ENCODE assay signal across 8 mouse cellular contexts in genomic region chr7:16844696-16845071, GRCm38 (mm10). TPM values are rescaled to one million over a fixed set of nuclear protein-coding genes. Genes with fewer than 3 reads are reported as not detected.
DNase-seq lines count a peak whose midpoint lies in the region; ATAC-seq and TF ChIP-seq lines count a peak whose summit lies in the region.

No protein-coding gene starts in this region.

- H3K9me3 ChIP-seq in lung, embryonic 14.5 days (ENCODE audit: low read depth, low read length), result no peaks in the 10 kb centered on the region
- H3K9me3 ChIP-seq in heart, embryonic 11.5 days (replicated peaks; ENCODE audit: control insufficient read depth, low read length), result no peaks in the 10 kb centered on the region
- no peaks in the 10 kb centered on the region for H3K9me3 ChIP-seq in limb, embryonic 12.5 days
- no peaks in the 10 kb centered on the region for H3K9me3 ChIP-seq in neural tube, embryonic 14.5 days (ENCODE audit: control insufficient read depth, low read length)

- peak overlapping the region; percentile 64 for H3K4me3 ChIP-seq in lung, embryonic 14.5 days (ENCODE audit: low read depth, low read length)
- H3K4me3 ChIP-seq in heart, embryonic 11.5 days (ENCODE audit: low read depth, low read length), result peak overlapping the region; percentile 63
- H3K4me3 ChIP-seq in limb, embryonic 12.5 days (replicated peaks), result peak overlapping the region; percentile 67
- no peak overlapping the region; the same call in 1 of the 2 replicates for H3K4me3 ChIP-seq in neural tube, embryonic 14.5 days (ENCODE audit: low read depth, low read length)

- H3K27me3 ChIP-seq in lung, embryonic 14.5 days (ENCODE audit: insufficient read depth, low read length), result no peaks in the 10 kb centered on the region
- no peaks in the 10 kb centered on the region for H3K27me3 ChIP-seq in heart, embryonic 11.5 days (ENCODE audit: control insufficient read depth, insufficient read depth, low read length)
- H3K27me3 ChIP-seq in limb, embryonic 12.5 days, result no peaks in the 10 kb centered on the region
- no peaks in the 10 kb centered on the region for H3K27me3 ChIP-seq in neural tube, embryonic 14.5 days (ENCODE audit: control insufficient read depth, insufficient read depth, low read length)

- H3K27ac ChIP-seq in lung, embryonic 14.5 days (ENCODE audit: low read depth), result peak overlapping the region; percentile 22; the same call in 1 of the 2 replicates
- H3K27ac ChIP-seq in heart, embryonic 11.5 days (ENCODE audit: low read depth, low read length), result peak overlapping the region; percentile 82
- peak overlapping the region; percentile 71 for H3K27ac ChIP-seq in limb, embryonic 12.5 days
- H3K27ac ChIP-seq in neural tube, embryonic 14.5 days (ENCODE audit: low read depth, low read length), result no peak overlapping the region

- H3K4me1 ChIP-seq in lung, embryonic 14.5 days (ENCODE audit: insufficient read depth), result peaks cover 16% of the 10 kb centered on the region
- peaks cover 13% of the 10 kb centered on the region for H3K4me1 ChIP-seq in heart, embryonic 11.5 days (ENCODE audit: control insufficient read depth, insufficient read depth, low read length)
- H3K4me1 ChIP-seq in limb, embryonic 12.5 days (replicated peaks), result peaks cover 29% of the 10 kb centered on the region
- H3K4me1 ChIP-seq in neural tube, embryonic 14.5 days (ENCODE audit: control insufficient read depth, insufficient read depth, low read length), result peaks cover 15% of the 10 kb centered on the region

- no peak for DNase-seq in lung, embryonic 14.5 days
- DNase-seq in lung, postnatal 4 days, result no peak
- DNase-seq in gastrocnemius, postnatal 36 days, result no peak
- DNase-seq in adrenal gland, postnatal 36 days, result no peak
- no peak for DNase-seq in urinary bladder, postnatal 36 days (ENCODE audit: low spot score in 2 of 2)

- peak overlapping the region; percentile 98 for H3K4me2 ChIP-seq in lung, embryonic 14.5 days
- H3K4me2 ChIP-seq in heart, embryonic 11.5 days, result peak overlapping the region; percentile 93
- peak overlapping the region; percentile 99 for H3K4me2 ChIP-seq in limb, embryonic 12.5 days
- peak overlapping the region; percentile 84; the same call in 1 of the 2 replicates for H3K4me2 ChIP-seq in neural tube, embryonic 14.5 days (ENCODE audit: low read depth, low read length)

- no peak for TF ChIP-seq CTCF in lung, embryonic 14.5 days (IDR thresholded peaks at IDR 0.05; ENCODE audit: low read depth)

- no peak for ATAC-seq in lung, embryonic 14.5 days (ENCODE audit: insufficient read depth)
- no peak for ATAC-seq in heart, embryonic 11.5 days (replicated peaks; ENCODE audit: insufficient number of reproducible peaks, low FRiP score, low TSS enrichment)
- ATAC-seq in limb, embryonic 12.5 days (ENCODE audit: insufficient number of reproducible peaks, insufficient read depth, low FRiP score, low TSS enrichment, low read depth), result no peak
- no peak for ATAC-seq in neural tube, embryonic 14.5 days (ENCODE audit: low read depth)

- intact Hi-C loops in gastrocnemius, postnatal 36 days (cut with DNase I), result no loop called here

- peak overlapping the region; percentile 14 for H3K9ac ChIP-seq in lung, embryonic 14.5 days
- peak overlapping the region; percentile 4 for H3K9ac ChIP-seq in heart, embryonic 11.5 days (ENCODE audit: low read depth, low read length)
- H3K9ac ChIP-seq in limb, embryonic 12.5 days (replicated peaks), result peak overlapping the region; percentile 50; the same call in 1 of the 2 replicates
- peak overlapping the region; percentile 22; the same call in 1 of the 2 replicates for H3K9ac ChIP-seq in neural tube, embryonic 14.5 days (replicated peaks; ENCODE audit: low read depth, low read length)

- H3K36me3 ChIP-seq in lung, embryonic 14.5 days (ENCODE audit: insufficient read depth), result peaks cover 38% of the 10 kb centered on the region
- H3K36me3 ChIP-seq in heart, embryonic 11.5 days (ENCODE audit: control insufficient read depth, insufficient read depth, low read length), result peaks cover 19% of the 10 kb centered on the region
- peaks cover 41% of the 10 kb centered on the region for H3K36me3 ChIP-seq in limb, embryonic 12.5 days
- peaks cover 12% of the 10 kb centered on the region for H3K36me3 ChIP-seq in neural tube, embryonic 14.5 days (ENCODE audit: control insufficient read depth, insufficient read depth, low read length)

- WGBS in lung, embryonic 14.5 days, result 63% methylated on average over 3 of the region's 3 CpGs
- 49% methylated on average over 3 of the region's 3 CpGs for WGBS in heart, embryonic 11.5 days (ENCODE audit: insufficient replicate concordance)
- 43% methylated on average over 3 of the region's 3 CpGs for whole genome bisulfite sequencing in limb, embryonic 12.5 days
- WGBS in neural tube, embryonic 14.5 days, result 59% methylated on average over 3 of the region's 3 CpGs

RNA-seq across cellular contexts. Expression of gene Prkd2, which starts 2.0 kb away (rescaled TPM):
- polyA plus RNA-seq in lung, embryonic 14.5 days (2014; fragmentation: Nextera tagmentation; extraction: Ambion mirVana), result 19.6 and 20.2 TPM in 2 replicates
- 10.8 and 11.6 TPM in 2 replicates for polyA plus RNA-seq in heart, embryonic 11.5 days (2014; fragmentation: Nextera tagmentation; extraction: Ambion mirVana)
- polyA plus RNA-seq in limb, embryonic 12.5 days (2016; fragmentation: Nextera tagmentation; extraction: Ambion mirVana), result 16.0 and 16.2 TPM in 2 replicates
- polyA plus RNA-seq in neural tube, embryonic 14.5 days (2014; fragmentation: Nextera tagmentation; extraction: Ambion mirVana), result 4.5 and 7.4 TPM in 2 replicates
- total RNA-seq in gastrocnemius, postnatal 36 days (2021), result 1 to 10 TPM; 5.1 to 6.5 TPM
- total RNA-seq in adrenal gland, postnatal 36 days (2021), result 10 to 100 TPM; 16.9 to 17.2 TPM

RNA-seq across cellular contexts. Expression of gene Fkrp, which starts 28.2 kb away (rescaled TPM):
- 27.7 and 31.9 TPM in 2 replicates for polyA plus RNA-seq in lung, embryonic 14.5 days (2014; fragmentation: Nextera tagmentation; extraction: Ambion mirVana)
- 25.6 and 27.7 TPM in 2 replicates for polyA plus RNA-seq in heart, embryonic 11.5 days (2014; fragmentation: Nextera tagmentation; extraction: Ambion mirVana)
- 33.1 and 34.8 TPM in 2 replicates for polyA plus RNA-seq in limb, embryonic 12.5 days (2016; fragmentation: Nextera tagmentation; extraction: Ambion mirVana)
- 44.5 and 51.5 TPM in 2 replicates for polyA plus RNA-seq in neural tube, embryonic 14.5 days (2014; fragmentation: Nextera tagmentation; extraction: Ambion mirVana)
- total RNA-seq in gastrocnemius, postnatal 36 days (2021), result 10 to 100 TPM; 45.3 to 50.1 TPM
- 10 to 100 TPM; 24.8 to 26.8 TPM for total RNA-seq in adrenal gland, postnatal 36 days (2021)

RNA-seq across cellular contexts. Expression of gene Strn4, which starts 29.0 kb away (rescaled TPM):
- polyA plus RNA-seq in lung, embryonic 14.5 days (2014; fragmentation: Nextera tagmentation; extraction: Ambion mirVana), result 117 and 134 TPM in 2 replicates
- 81.4 and 86.8 TPM in 2 replicates for polyA plus RNA-seq in heart, embryonic 11.5 days (2014; fragmentation: Nextera tagmentation; extraction: Ambion mirVana)
- 148 and 155 TPM in 2 replicates for polyA plus RNA-seq in limb, embryonic 12.5 days (2016; fragmentation: Nextera tagmentation; extraction: Ambion mirVana)
- 191 and 199 TPM in 2 replicates for polyA plus RNA-seq in neural tube, embryonic 14.5 days (2014; fragmentation: Nextera tagmentation; extraction: Ambion mirVana)
- 10 to 100 TPM; 13.9 to 14.7 TPM for total RNA-seq in gastrocnemius, postnatal 36 days (2021)
- 10 to 100 TPM; 66.5 to 67.5 TPM for total RNA-seq in adrenal gland, postnatal 36 days (2021)

RNA-seq across cellular contexts. Expression of gene Dact3, which starts 30.4 kb away (rescaled TPM):
- 6.6 and 7.8 TPM in 2 replicates for polyA plus RNA-seq in lung, embryonic 14.5 days (2014; fragmentation: Nextera tagmentation; extraction: Ambion mirVana)
- 9.5 and 10.6 TPM in 2 replicates for polyA plus RNA-seq in heart, embryonic 11.5 days (2014; fragmentation: Nextera tagmentation; extraction: Ambion mirVana)
- 9.8 and 12.5 TPM in 2 replicates for polyA plus RNA-seq in limb, embryonic 12.5 days (2016; fragmentation: Nextera tagmentation; extraction: Ambion mirVana)
- 5.8 and 6.1 TPM in 2 replicates for polyA plus RNA-seq in neural tube, embryonic 14.5 days (2014; fragmentation: Nextera tagmentation; extraction: Ambion mirVana)
- 1 to 10 TPM; 2.0 TPM for total RNA-seq in gastrocnemius, postnatal 36 days (2021)
- total RNA-seq in adrenal gland, postnatal 36 days (2021), result 1 to 10 TPM; 2.4 to 3.6 TPM

RNA-seq across cellular contexts. Expression of gene Gng8, which starts 46.9 kb away (rescaled TPM):
- polyA plus RNA-seq in lung, embryonic 14.5 days (2014; fragmentation: Nextera tagmentation; extraction: Ambion mirVana), result 10.8 and 11.1 TPM in 2 replicates
- 3.5 and 4.2 TPM in 2 replicates for polyA plus RNA-seq in heart, embryonic 11.5 days (2014; fragmentation: Nextera tagmentation; extraction: Ambion mirVana)
- 13.2 and 16.2 TPM in 2 replicates for polyA plus RNA-seq in limb, embryonic 12.5 days (2016; fragmentation: Nextera tagmentation; extraction: Ambion mirVana)
- polyA plus RNA-seq in neural tube, embryonic 14.5 days (2014; fragmentation: Nextera tagmentation; extraction: Ambion mirVana), result 0.39 and 9.8 TPM in 2 replicates
- total RNA-seq in gastrocnemius, postnatal 36 days (2021), result under 1 TPM in 1 of 2 experiments, not detected in 1; 0.54 TPM
- under 1 TPM in 1 of 2 experiments, not detected in 1; 0.89 TPM for total RNA-seq in adrenal gland, postnatal 36 days (2021)
